Mouse (Mus musculus) kidney, adult 2 months (tissue): ENCODE measurements around the gene Lcmt1. TPM values are rescaled to one million over a fixed set of nuclear protein-coding genes. Genes with fewer than 3 reads are reported as not detected.

ENCODE experiments used
- DNase-seq: peaks from one replicate; pipeline ENCODE4 v3.0.0; 2021
- H3K27ac ChIP-seq: fragments of 200-500 bp; 2 replicates; pipeline ENCODE4 v1.5.1; 2012; ENCODE audit warnings: low read depth, low read length, control low read depth, inconsistent platforms; ENCODE audit not compliant: insufficient read depth
- H3K27me3 ChIP-seq: fragments of 200-500 bp; replicated peaks from 2 replicates; pipeline ENCODE4 v1.6.1; 2012; ENCODE audit warnings: mild to moderate bottlenecking, moderate library complexity, low read length, inconsistent platforms; ENCODE audit not compliant: control insufficient read depth, insufficient read depth
- H3K36me3 ChIP-seq: fragments of 200-500 bp; 2 replicates; pipeline ENCODE4 v1.6.1; 2012; ENCODE audit warnings: mild to moderate bottlenecking, moderate library complexity, low read length, inconsistent platforms; ENCODE audit not compliant: control insufficient read depth, insufficient read depth
- H3K4me1 ChIP-seq: fragments of 200-500 bp; 2 replicates; pipeline ENCODE4 v1.6.1; 2011; ENCODE audit warnings: low read length; ENCODE audit not compliant: control insufficient read depth, insufficient read depth
- H3K4me3 ChIP-seq: fragments of 200-500 bp; 2 replicates; pipeline ENCODE4 v1.5.1; 2011; ENCODE audit warnings: mild to moderate bottlenecking, low read depth, low read length, control low read depth; ENCODE audit not compliant: insufficient read depth
- CTCF ChIP-seq: fragments of 200-500 bp; conservative IDR thresholded peaks from 2 replicates; pipeline ENCODE4 v1.5.1; 2011; ENCODE audit warnings: low read depth, mild to moderate bottlenecking, control low read depth, low read length, moderate library complexity, mixed read lengths; ENCODE audit not compliant: insufficient read depth, insufficient read length
- POLR2A ChIP-seq: fragments of 200-500 bp; IDR thresholded peaks from one replicate; pipeline ENCODE4 v1.6.1; 2011; ENCODE audit warnings: low read depth, low read length, control low read depth
- WGBS: fragments of 180-500 bp; shearing (Covaris S2); methylation state at CpG from one replicate; pipeline ENCODE4 v1.1.7; 2018; 5-methylcytosine and 5-hydroxymethylcytosine counted together
- polyA plus RNA-seq: library from polyadenylated mRNA; depleted of rRNA; stranded (reverse); fragments of >200 nt; gene quantifications from 2 replicates; pipeline ENCODE4 v1.2.3, GENCODE M21; 2012; rRNA removed

The Lcmt1 gene
- polyA plus RNA-seq: 26.9 and 29.9 TPM in 2 replicates

GRCm38 (mm10) chr7:123369759-123370481, at the start of gene Lcmt1, which contains the start of gene Arhgap17:
Gene Lcmt1, plus strand, starts transcription at chr7:123369784.
Gene Arhgap17, minus strand, starts transcription at chr7:123369915.
- DNase-seq: peak; percentile 99
- Histone ChIP-seq H3K27me3 (no peaks in the 10 kb centered on the region), H3K4me3 (peak within 1 kb of the TSS; percentile 65), H3K27ac (peak within 1 kb of the TSS; percentile 76), H3K4me1 (peaks cover 38% of the 10 kb centered on the region), H3K36me3 (no peaks in the 10 kb centered on the region)
- TF ChIP-seq POLR2A (peak; percentile 33), CTCF (no peak)
- WGBS: under 1% methylated on average over 64 of the region's 64 CpGs

GRCm38 (mm10) chr7:123322452-123323121, 47.0 kb upstream of the Lcmt1 start:
- Histone ChIP-seq H3K36me3 (no peaks in the 10 kb centered on the region; the same call in 1 of the 2 replicates), H3K27ac (no peak overlapping the region), H3K4me3 (no peak overlapping the region), H3K27me3 (no peaks in the 10 kb centered on the region), H3K4me1 (no peaks in the 10 kb centered on the region)
- no peak for TF ChIP-seq POLR2A
- no peak for TF ChIP-seq CTCF
- DNase-seq: no peak
- 79% methylated on average over 13 of the region's 13 CpGs for WGBS

- WGBS: 60% methylated on average over 2 of the region's 2 CpGs
- Histone ChIP-seq H3K36me3 (no peaks in the 10 kb centered on the region; the same call in 1 of the 2 replicates), H3K4me3 (no peak overlapping the region), H3K27ac (no peak overlapping the region), H3K27me3 (no peaks in the 10 kb centered on the region), H3K4me1 (peaks cover 4% of the 10 kb centered on the region; the same call in 1 of the 2 replicates)
- no peak for TF ChIP-seq CTCF
- no peak for TF ChIP-seq POLR2A
- no peak for DNase-seq
Measured at GRCm38 (mm10) chr7:123323388-123323787, 46.2 kb upstream of the Lcmt1 start.

- Histone ChIP-seq H3K4me1 (peaks cover 7% of the 10 kb centered on the region; the same call in 1 of the 2 replicates), H3K4me3 (no peak overlapping the region), H3K36me3 (no peaks in the 10 kb centered on the region; the same call in 1 of the 2 replicates), H3K27ac (no peak overlapping the region), H3K27me3 (no peaks in the 10 kb centered on the region)
- no peak for TF ChIP-seq CTCF
- TF ChIP-seq POLR2A: no peak
- no peak for DNase-seq
- 86% methylated on average over 1 of the region's 1 CpGs for WGBS
Measured at GRCm38 (mm10) chr7:123324105-123324504, 45.5 kb upstream of the Lcmt1 start.

- H3K27ac ChIP-seq: no peak overlapping the region
- no peak overlapping the region for H3K4me3 ChIP-seq
- DNase-seq: no peak
- peaks cover 10% of the 10 kb centered on the region; the same call in 1 of the 2 replicates for H3K4me1 ChIP-seq
- no peaks in the 10 kb centered on the region for H3K27me3 ChIP-seq
- H3K36me3 ChIP-seq: no peaks in the 10 kb centered on the region; the same call in 1 of the 2 replicates
- TF ChIP-seq POLR2A (no peak), CTCF (no peak)
- 98% methylated on average over 5 of the region's 5 CpGs for WGBS
Measured at GRCm38 (mm10) chr7:123326062-123326461, 43.5 kb upstream of the Lcmt1 start.

- DNase-seq: no peak
- TF ChIP-seq POLR2A (no peak), CTCF (no peak)
- peaks cover 13% of the 10 kb centered on the region; the same call in 1 of the 2 replicates for H3K4me1 ChIP-seq
- H3K4me3 ChIP-seq: no peak overlapping the region
- no peak overlapping the region for H3K27ac ChIP-seq
- H3K27me3 ChIP-seq: no peaks in the 10 kb centered on the region
- no peaks in the 10 kb centered on the region for H3K36me3 ChIP-seq
- WGBS: 82% methylated on average over 4 of the region's 4 CpGs
Measured at GRCm38 (mm10) chr7:123326901-123327300, 42.7 kb upstream of the Lcmt1 start.

GRCm38 (mm10) chr7:123327909-123328308, 41.7 kb upstream of the Lcmt1 start:
- TF ChIP-seq CTCF (no peak), POLR2A (no peak)
- Histone ChIP-seq H3K27ac (peak overlapping the region; percentile 32; the same call in 1 of the 2 replicates), H3K27me3 (no peaks in the 10 kb centered on the region), H3K4me1 (peaks cover 15% of the 10 kb centered on the region; the same call in 1 of the 2 replicates), H3K36me3 (no peaks in the 10 kb centered on the region), H3K4me3 (no peak overlapping the region)
- DNase-seq: no peak
- WGBS: 61% methylated on average over 4 of the region's 4 CpGs
